Mouse (Mus musculus): ENCODE measurements around the gene Prkag1. TPM values are rescaled to one million over a fixed set of nuclear protein-coding genes. Genes with fewer than 3 reads are reported as not detected.

Prkag1 gene
- polyA plus RNA-seq, 1 experiment from 2014 or later, result 91.7 TPM

DNA sequence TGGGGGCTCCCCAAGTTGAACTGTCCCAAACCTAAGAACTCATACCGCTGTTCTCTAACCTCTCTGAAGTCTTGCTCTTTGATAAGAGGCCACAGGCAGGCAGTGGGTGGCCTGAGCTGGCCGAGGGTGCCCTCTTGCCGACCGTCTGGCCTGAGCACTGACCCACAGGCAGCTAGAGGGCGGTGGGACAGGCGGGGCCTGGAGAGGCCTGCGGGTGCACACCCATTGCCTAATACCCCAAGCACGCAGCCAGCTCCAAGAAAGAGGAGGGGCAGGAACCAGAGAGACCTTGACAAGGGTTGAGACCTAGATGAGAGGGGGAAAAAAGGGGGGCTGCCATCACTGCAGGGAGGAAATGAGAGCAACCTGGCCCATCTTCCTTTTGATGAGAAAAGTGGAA is 51.2 kb downstream of the Prkag1 start:
- Histone ChIP-seq H3K9ac (replicated peaks) (no peak overlapping the region), H3K4me3 (no peak overlapping the region), H3K36me3 (no peaks in the 10 kb centered on the region), H3K4me1 (peaks cover 20% of the 10 kb centered on the region), H3K4me2 (replicated peaks) (no peak overlapping the region), H3K27me3 (peaks cover 81% of the 10 kb centered on the region), H3K9me3 (no peaks in the 10 kb centered on the region), H3K27ac (replicated peaks) (no peak overlapping the region)
- no peak for ATAC-seq (replicated peaks)
- 3% methylated on average over 8 of the region's 8 CpGs for WGBS

DNA sequence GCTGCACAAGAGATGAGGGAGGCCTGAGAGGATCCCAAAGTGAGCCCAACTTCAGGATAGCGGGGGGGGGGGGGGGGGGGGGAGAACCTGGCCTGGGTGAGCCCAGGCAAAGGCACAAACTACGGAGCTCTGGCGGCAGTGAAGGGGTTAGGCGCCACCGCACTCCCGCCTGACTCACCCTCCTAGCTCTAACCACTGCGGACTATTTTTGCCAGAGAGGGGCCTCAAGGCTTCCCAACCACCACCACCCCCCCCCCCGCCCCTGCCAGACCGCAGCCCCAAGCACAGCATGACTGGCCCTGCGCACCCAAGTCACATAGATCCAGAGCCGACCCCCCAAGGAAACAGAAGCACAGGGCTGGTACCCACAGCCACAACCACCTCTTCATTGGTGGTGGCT is 52.5 kb downstream of the Prkag1 start:
- Histone ChIP-seq H3K4me1 (peaks cover 20% of the 10 kb centered on the region), H3K4me2 (replicated peaks) (no peak overlapping the region), H3K9ac (replicated peaks) (no peak overlapping the region), H3K36me3 (no peaks in the 10 kb centered on the region), H3K27ac (replicated peaks) (no peak overlapping the region), H3K9me3 (no peaks in the 10 kb centered on the region), H3K4me3 (no peak overlapping the region), H3K27me3 (peaks cover 86% of the 10 kb centered on the region)
- WGBS, result 5% methylated on average over 4 of the region's 11 CpGs
- ATAC-seq (replicated peaks), result no peak

DNA sequence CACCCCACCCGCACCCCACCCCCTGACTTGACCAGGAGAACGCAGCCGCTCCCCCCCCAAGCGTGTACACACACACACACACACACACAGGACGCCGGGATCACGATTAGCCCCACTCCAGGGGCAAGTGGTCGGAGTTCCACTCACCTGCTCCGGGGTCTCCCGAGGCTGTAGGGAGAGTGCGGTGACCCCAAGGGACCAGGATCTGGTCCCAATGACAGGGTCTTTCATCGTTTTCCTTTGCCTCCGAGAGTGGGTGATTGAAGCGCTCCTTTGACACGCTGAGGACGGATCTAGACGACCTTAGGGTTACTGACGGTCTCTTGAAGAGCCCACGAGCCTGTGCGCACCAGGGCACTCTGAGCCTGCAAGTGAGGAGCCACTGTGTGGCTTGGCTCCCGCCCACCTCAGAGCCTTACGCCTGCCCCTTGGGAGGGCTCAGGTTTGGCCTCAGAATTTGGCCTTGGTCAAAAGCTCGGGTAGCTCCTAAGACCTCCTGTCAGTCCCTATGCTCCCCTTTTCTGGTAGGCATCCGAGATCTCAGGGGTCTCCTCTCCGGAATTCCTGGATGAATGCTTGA is 53.0 kb downstream of the Prkag1 start:
- H3K27me3 ChIP-seq, result peaks cover 91% of the 10 kb centered on the region
- H3K9ac ChIP-seq (replicated peaks), result no peak overlapping the region
- no peak overlapping the region for H3K27ac ChIP-seq (replicated peaks)
- H3K9me3 ChIP-seq, result no peaks in the 10 kb centered on the region
- no peak for ATAC-seq (replicated peaks)
- peaks cover 20% of the 10 kb centered on the region for H3K4me1 ChIP-seq
- 1% methylated on average over 25 of the region's 25 CpGs for WGBS
- peak overlapping the region; percentile 26 for H3K4me2 ChIP-seq (replicated peaks)
- peak overlapping the region; percentile 13 for H3K4me3 ChIP-seq
- no peaks in the 10 kb centered on the region for H3K36me3 ChIP-seq

DNA sequence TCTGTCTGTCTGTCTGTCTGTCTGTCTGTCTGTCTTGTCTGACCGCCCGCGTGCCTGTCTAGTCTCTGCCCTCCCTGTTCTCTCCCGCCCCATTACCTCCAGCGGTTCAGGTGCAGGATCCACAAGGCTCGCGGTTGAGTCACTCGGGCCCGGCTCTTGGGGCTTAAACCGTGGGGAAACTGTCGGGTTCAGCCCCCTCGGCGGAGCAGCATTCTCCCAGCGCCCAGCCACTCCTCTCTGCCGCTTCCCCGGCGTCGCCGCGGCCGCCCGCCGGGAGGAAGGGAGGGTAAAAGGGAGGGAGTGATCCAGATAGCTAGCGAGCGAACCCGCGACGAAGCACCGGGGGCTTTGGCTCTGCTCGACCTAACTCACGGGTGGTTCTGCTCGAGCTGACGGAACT is 53.6 kb downstream of the Prkag1 start, which contains the start of gene Wnt10b:
Wnt10b (minus strand) TSS at position 389 of the 400 bp plus-strand sequence.
- H3K27me3 ChIP-seq, result peaks cover 96% of the 10 kb centered on the region
- no peaks in the 10 kb centered on the region for H3K9me3 ChIP-seq
- under 1% methylated on average over 32 of the region's 33 CpGs for WGBS
- no peak within 1 kb of the TSS for H3K27ac ChIP-seq (replicated peaks)
- ATAC-seq (replicated peaks), result no peak
- peak within 1 kb of the TSS; percentile 24 for H3K4me3 ChIP-seq
- peaks cover 23% of the 10 kb centered on the region for H3K4me1 ChIP-seq
- H3K9ac ChIP-seq (replicated peaks), result no peak within 1 kb of the TSS
- peak within 1 kb of the TSS; percentile 26 for H3K4me2 ChIP-seq (replicated peaks)
- H3K36me3 ChIP-seq, result no peaks in the 10 kb centered on the region

DNA sequence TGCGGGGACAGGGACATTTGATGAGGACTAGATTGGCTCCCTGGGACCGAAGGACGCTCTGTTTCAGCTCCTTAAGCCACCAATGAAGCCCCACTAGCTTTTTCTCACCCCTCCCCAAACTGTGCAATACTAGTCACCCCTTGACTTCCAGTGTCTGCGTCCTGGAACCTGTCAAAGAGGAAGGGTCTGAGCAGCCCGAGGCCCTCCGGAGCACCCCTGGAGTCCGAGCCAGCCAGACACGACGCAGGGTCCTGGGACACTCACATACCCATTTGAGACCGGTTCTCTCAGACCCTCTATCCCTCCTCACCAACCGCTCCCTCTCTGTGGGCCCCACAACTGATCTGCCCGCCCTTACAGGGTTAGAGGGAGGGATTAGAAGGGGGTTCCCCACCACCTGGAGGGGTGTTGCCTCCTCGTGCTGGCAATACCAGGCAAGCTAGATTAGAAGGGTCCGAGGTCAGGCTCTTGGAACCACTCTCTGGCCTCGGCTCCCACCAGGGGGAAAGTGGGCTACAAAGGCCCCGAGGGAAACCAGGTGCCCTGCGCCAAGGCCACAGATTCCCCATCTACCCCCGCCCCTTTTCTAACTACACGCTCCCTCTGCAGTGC is 54.2 kb downstream of the Prkag1 start:
- peaks cover 28% of the 10 kb centered on the region for H3K4me1 ChIP-seq
- no peak for ATAC-seq (replicated peaks)
- H3K4me2 ChIP-seq (replicated peaks), result 0 out of 2 replicates have a peak overlapping the region, but pooled peaks have one; percentile 32
- no peaks in the 10 kb centered on the region for H3K36me3 ChIP-seq
- no peaks in the 10 kb centered on the region for H3K9me3 ChIP-seq
- peaks cover 98% of the 10 kb centered on the region for H3K27me3 ChIP-seq
- H3K27ac ChIP-seq (replicated peaks), result no peak overlapping the region
- WGBS, result under 1% methylated on average over 19 of the region's 19 CpGs
- H3K9ac ChIP-seq (replicated peaks), result no peak overlapping the region
- peak overlapping the region; percentile 24; the same call in 1 of the 2 replicates for H3K4me3 ChIP-seq

DNA sequence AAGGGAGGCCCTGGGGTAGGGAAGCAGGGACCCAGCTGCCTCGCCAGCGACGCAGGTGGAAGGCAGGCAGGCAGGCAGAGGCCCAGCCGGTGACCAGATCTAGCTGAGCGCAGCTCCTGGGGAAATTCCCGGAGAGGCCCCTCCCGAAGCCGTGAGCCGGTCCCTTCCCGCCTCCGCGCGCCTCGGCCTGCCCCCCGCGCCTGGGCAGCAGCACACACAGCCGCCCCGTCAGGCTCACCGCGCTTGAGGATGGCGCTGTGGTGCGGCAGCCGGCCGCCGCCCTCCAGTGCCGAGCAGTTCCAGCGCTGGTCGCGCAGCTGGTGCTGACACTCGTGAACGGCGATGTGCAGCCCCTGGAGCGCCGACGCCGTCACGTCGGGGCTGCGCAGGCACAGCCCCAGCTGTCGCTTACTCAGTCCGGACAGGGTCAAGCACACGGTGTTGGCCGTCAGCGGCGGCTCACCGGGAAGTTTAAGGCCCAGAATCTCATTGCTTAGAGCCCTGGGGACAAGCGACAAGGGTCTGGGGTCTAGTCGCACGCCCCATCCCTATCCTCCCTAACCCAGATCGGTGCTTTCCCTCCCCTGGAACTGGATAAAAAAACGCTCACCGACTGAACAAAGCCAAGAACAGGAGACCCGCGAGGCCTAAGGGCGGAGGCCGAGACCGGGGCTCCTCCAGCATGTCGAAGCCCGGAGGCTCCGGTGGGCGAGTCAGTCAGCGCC is 54.9 kb downstream of the Prkag1 start:
- 2% methylated on average over 61 of the region's 62 CpGs for WGBS
- no peak; the same call in 1 of the 2 replicates for ATAC-seq (replicated peaks)
- no peak overlapping the region for H3K27ac ChIP-seq (replicated peaks)
- H3K36me3 ChIP-seq, result no peaks in the 10 kb centered on the region
- no peaks in the 10 kb centered on the region for H3K9me3 ChIP-seq
- 0 out of 2 replicates have a peak overlapping the region, but pooled peaks have one; percentile 25 for H3K9ac ChIP-seq (replicated peaks)
- peak overlapping the region; percentile 32 for H3K4me2 ChIP-seq (replicated peaks)
- peak overlapping the region; percentile 24 for H3K4me3 ChIP-seq
- H3K27me3 ChIP-seq, result peaks cover 98% of the 10 kb centered on the region
- H3K4me1 ChIP-seq, result peaks cover 28% of the 10 kb centered on the region

DNA sequence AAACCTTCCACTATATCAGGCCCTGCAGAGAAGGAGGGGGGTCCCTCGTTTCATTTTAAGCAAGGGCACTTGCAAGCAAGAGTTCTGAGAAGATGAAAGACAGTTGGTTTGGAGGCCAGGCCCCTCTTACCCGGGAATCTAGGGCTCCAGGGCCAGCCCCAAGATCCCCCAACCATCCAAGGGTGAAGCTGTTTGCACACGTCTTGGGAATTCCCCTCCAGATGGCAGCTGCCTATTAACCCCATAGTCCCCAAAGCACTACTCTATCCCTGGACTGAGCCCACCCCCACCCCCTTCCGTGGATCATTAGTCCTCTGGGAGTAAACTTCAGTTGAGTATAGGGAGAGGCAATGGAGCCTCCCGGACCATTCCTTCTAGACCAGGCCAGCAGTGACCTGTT is 55.8 kb downstream of the Prkag1 start:
- no peak for ATAC-seq (replicated peaks)
- H3K4me2 ChIP-seq (replicated peaks), result no peak overlapping the region
- H3K27me3 ChIP-seq, result peaks cover 96% of the 10 kb centered on the region
- H3K27ac ChIP-seq (replicated peaks), result no peak overlapping the region
- H3K9me3 ChIP-seq, result no peaks in the 10 kb centered on the region
- H3K4me3 ChIP-seq, result no peak overlapping the region
- WGBS, result 4% methylated on average over 5 of the region's 5 CpGs
- H3K4me1 ChIP-seq, result peaks cover 28% of the 10 kb centered on the region
- H3K36me3 ChIP-seq, result no peaks in the 10 kb centered on the region
- no peak overlapping the region for H3K9ac ChIP-seq (replicated peaks)

DNA sequence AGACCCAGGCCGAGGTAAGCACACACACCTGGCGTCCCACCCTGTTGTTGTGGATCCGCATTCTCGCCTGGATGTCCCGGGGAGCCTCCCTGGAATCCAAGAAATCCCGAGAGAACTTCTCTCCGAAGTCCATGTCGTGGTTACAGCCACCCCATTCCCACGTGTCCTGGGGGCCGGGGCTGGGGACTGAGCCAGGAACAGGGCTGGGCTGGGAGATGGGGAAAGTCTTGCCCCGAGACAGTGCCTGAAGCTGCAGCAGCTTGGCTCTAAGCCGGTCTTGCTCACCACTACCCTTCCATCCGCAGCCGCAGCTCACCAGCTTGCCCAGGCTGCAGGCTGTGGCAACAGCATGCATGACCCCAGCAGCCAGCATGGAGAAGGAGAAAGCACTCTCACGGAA is 57.2 kb downstream of the Prkag1 start:
- ATAC-seq (replicated peaks), result no peak
- WGBS, result 7% methylated on average over 15 of the region's 15 CpGs

DNA sequence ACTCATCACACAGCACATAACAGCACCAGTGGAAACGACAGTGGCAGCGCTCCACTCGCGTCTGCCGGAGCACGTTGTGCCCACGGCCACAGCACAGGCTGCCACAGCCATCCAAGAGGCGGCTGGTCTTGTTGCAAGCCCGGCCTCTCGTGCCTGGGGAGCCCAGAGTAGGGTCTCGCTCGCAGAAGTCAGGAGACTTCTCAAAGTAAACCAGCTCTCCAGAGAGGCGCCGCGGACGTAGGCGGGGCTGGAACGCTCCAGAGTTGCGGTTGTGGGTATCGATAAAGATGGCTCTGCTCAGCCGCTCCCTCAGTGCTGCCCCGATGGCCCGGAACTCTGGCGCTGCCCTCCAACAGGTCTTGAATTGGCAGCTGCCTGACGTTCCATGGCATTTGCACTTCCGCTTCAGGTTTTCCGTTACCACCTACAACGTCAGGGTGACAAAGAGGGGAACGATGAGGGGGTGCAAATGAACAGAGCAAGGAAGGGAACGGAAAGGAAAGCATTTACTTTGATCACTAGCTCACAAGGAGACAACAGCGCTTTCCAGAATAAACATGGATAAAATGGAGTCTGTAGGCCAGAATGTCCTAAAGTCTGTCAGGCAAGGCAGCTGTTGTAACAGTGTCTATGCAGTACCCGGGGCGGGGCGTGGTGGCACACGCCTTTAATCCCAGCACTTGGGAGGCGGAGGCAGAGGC is 58.7 kb downstream of the Prkag1 start:
- Histone ChIP-seq H3K4me1 (peaks cover 23% of the 10 kb centered on the region), H3K9ac (replicated peaks) (no peak overlapping the region), H3K9me3 (no peaks in the 10 kb centered on the region), H3K4me2 (replicated peaks) (peak overlapping the region; percentile 38), H3K36me3 (no peaks in the 10 kb centered on the region), H3K4me3 (peak overlapping the region; percentile 23), H3K27ac (replicated peaks) (no peak overlapping the region), H3K27me3 (peaks cover 79% of the 10 kb centered on the region)
- ATAC-seq (replicated peaks), result no peak
- WGBS, result 3% methylated on average over 36 of the region's 36 CpGs

More for the DNA sequence above, 57.2 kb downstream of the Prkag1 start:
- Histone ChIP-seq H3K36me3 (no peaks in the 10 kb centered on the region), H3K27me3 (peaks cover 90% of the 10 kb centered on the region), H3K27ac (replicated peaks) (no peak overlapping the region), H3K9ac (replicated peaks) (no peak overlapping the region), H3K9me3 (no peaks in the 10 kb centered on the region), H3K4me1 (peaks cover 28% of the 10 kb centered on the region), H3K4me2 (replicated peaks) (no peak overlapping the region), H3K4me3 (no peak overlapping the region)

DNA sequence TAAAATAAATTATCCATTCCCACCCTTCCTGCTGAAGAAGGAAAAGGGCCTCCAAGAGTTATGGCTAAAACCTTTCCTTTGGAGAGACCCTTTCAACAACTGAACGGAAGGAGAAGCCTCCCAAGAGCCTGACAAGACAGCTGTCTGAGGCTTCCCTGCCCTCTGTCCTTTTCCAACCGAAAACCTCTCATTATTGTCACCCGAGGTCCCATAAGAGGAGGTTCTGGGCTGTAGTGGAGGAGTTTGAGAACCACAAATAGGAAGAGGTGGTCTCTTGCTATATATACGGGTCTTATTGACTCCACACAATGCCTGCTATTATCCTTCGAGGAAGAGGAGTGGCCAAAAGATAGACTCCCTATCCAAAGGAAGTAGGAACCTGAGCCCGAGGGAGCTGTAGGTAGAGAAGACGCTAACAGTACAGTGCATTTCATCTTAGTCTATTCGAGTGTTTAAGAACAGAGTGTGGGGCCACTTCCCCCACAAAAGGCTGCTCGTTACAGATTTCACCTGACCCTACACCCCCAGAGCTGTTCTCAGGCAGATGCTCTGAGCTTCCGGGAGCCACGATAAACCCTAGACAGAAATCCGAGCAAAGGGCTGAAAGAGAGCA is 59.4 kb downstream of the Prkag1 start:
- Histone ChIP-seq H3K27ac (replicated peaks) (no peak overlapping the region), H3K4me3 (peak overlapping the region; percentile 23; the same call in 1 of the 2 replicates), H3K9me3 (no peaks in the 10 kb centered on the region), H3K4me1 (peaks cover 18% of the 10 kb centered on the region), H3K27me3 (peaks cover 72% of the 10 kb centered on the region), H3K4me2 (replicated peaks) (peak overlapping the region; percentile 38), H3K9ac (replicated peaks) (no peak overlapping the region), H3K36me3 (no peaks in the 10 kb centered on the region)
- no peak for ATAC-seq (replicated peaks)
- WGBS, result 5% methylated on average over 12 of the region's 12 CpGs

DNA sequence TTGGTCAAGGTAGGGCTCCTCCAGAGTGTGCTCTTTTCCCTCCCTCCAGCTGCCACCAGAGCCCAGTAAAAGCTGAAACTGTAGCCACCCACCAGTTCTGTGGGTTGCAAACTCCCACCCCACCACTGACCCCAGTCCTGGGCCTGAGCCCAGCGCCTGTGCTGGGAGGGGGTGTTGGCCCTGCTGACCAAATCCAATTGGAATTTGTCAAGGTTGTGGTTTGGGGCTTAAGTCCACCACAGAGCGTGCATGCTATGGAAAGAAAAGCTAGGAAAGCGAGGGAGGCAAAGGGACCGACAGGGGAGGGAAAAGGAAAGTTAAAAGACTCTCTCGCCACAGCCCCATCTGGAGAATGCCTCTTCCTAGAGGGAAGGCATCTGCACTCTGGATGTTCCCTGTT is 63.1 kb downstream of the Prkag1 start:
- H3K4me2 ChIP-seq (replicated peaks), result no peak overlapping the region
- no peak overlapping the region for H3K9ac ChIP-seq (replicated peaks)
- no peak overlapping the region for H3K27ac ChIP-seq (replicated peaks)
- H3K9me3 ChIP-seq, result no peaks in the 10 kb centered on the region
- no peak for ATAC-seq (replicated peaks)
- peaks cover 39% of the 10 kb centered on the region for H3K27me3 ChIP-seq
- H3K36me3 ChIP-seq, result no peaks in the 10 kb centered on the region
- peaks cover 16% of the 10 kb centered on the region for H3K4me1 ChIP-seq
- no peak overlapping the region for H3K4me3 ChIP-seq
- 28% methylated on average over 5 of the region's 5 CpGs for WGBS
